Mouse (Mus musculus) liver, embryonic 13.5 days (tissue): ENCODE measurements around the gene Ephb3. TPM values are rescaled to one million over a fixed set of nuclear protein-coding genes. Genes with fewer than 3 reads are reported as not detected.
A peak's percentile ranks its signal among the peaks of the same experiment; 100 is the strongest.

Experiments
- ATAC-seq: fragments of 200-750 bp; cut with Nextera tagmentation; 2 replicates; pipeline ENCODE4 v1.8.0; 2017; ENCODE audit warnings: low read depth, mild to moderate bottlenecking, moderate number of reproducible peaks, moderate library complexity
- DNase-seq: peaks from one replicate; pipeline ENCODE4 v3.0.0; 2022
- H3K27ac ChIP-seq: fragments of 300-500 bp; sonication (generic); 2 replicates; pipeline ENCODE4 v1.5.1; 2015; ENCODE audit warnings: moderate library complexity, mild to moderate bottlenecking, inconsistent platforms
- H3K27me3 ChIP-seq: fragments of 300-500 bp; sonication (generic); 2 replicates; pipeline ENCODE4 v1.6.1; 2015; ENCODE audit warnings: mild to moderate bottlenecking, inconsistent platforms
- H3K36me3 ChIP-seq: fragments of 300-500 bp; sonication (generic); 2 replicates; pipeline ENCODE4 v1.6.1; 2015; ENCODE audit warnings: mild to moderate bottlenecking, inconsistent platforms
- H3K4me1 ChIP-seq: fragments of 300-500 bp; sonication (generic); replicated peaks from 2 replicates; pipeline ENCODE4 v1.6.1; 2015; ENCODE audit warnings: inconsistent platforms
- H3K4me2 ChIP-seq: fragments of 300-500 bp; sonication (generic); 2 replicates; pipeline ENCODE4 v1.6.1; 2015; ENCODE audit warnings: inconsistent platforms, mild to moderate bottlenecking, moderate library complexity
- H3K4me3 ChIP-seq: fragments of 300-500 bp; sonication (generic); replicated peaks from 2 replicates; pipeline ENCODE4 v1.5.1; 2015; ENCODE audit warnings: mild to moderate bottlenecking, inconsistent platforms
- H3K9ac ChIP-seq: fragments of 300-500 bp; sonication (generic); 2 replicates; pipeline ENCODE4 v1.6.1; 2015; ENCODE audit warnings: mild to moderate bottlenecking, inconsistent platforms
- H3K9me3 ChIP-seq: fragments of 300-500 bp; sonication (generic); replicated peaks from 2 replicates; pipeline ENCODE4 v1.6.1; 2016; ENCODE audit warnings: inconsistent platforms
- WGBS: fragments of 180-500 bp; shearing (Covaris S2); methylation state at CpG from one replicate; pipeline ENCODE4 v1.1.7; 2015; ENCODE audit not compliant: insufficient replicate concordance; 5-methylcytosine and 5-hydroxymethylcytosine counted together
- polyA plus RNA-seq: library from polyadenylated mRNA; unstranded; fragments of >200 nt; fragmentation: Nextera tagmentation; extraction: Ambion mirVana; gene quantifications from 2 replicates; pipeline ENCODE4 v1.2.1, GENCODE M21; 2015

Gene Ephb3
- polyA plus RNA-seq, 1 experiment from 2014 or later = 0.91 TPM

GRCm38 (mm10) chr16:21224648-21225240 lies 20.2 kb downstream of the Ephb3 start:
- Histone ChIP-seq H3K4me2 (no peak overlapping the region), H3K9ac (no peak overlapping the region), H3K4me3 (no peak overlapping the region), H3K27me3 (no peaks in the 10 kb centered on the region), H3K36me3 (no peaks in the 10 kb centered on the region), H3K4me1 (no peaks in the 10 kb centered on the region), H3K27ac (no peak overlapping the region), H3K9me3 (no peaks in the 10 kb centered on the region)
- ATAC-seq (no peak), DNase-seq (no peak)
- WGBS = 42% methylated on average over 4 of the region's 4 CpGs

- Histone ChIP-seq H3K36me3 (no peaks in the 10 kb centered on the region), H3K9me3 (no peaks in the 10 kb centered on the region), H3K27ac (no peak overlapping the region), H3K4me2 (no peak overlapping the region), H3K4me3 (no peak overlapping the region), H3K4me1 (no peaks in the 10 kb centered on the region), H3K9ac (no peak overlapping the region), H3K27me3 (no peaks in the 10 kb centered on the region)
- DNase-seq = no peak
- ATAC-seq = no peak
- WGBS = 64% methylated on average over 6 of the region's 6 CpGs
Measured at GRCm38 (mm10) chr16:21226629-21227028, 22.1 kb downstream of the Ephb3 start.

DNA sequence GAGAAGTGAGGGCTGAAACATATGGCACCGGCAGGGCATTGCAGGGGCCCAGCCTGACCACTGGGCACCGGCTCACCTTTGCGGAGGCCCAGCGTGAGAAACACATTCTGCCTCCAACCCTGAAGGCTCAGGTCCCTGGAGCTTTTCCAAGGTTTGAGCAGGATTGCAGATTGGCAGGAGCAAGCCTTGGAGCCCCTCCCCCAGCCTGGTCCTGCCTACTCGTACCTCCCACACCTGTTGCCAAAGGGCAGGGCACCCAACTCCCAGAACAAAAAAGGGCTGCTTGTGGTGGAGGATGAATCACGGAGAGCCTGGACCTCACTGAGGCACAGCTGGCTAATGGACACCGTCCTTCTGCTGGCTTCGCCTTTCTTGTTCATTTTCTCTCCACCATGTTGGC lies 30.6 kb downstream of the Ephb3 start:
- Histone ChIP-seq H3K9me3 (no peaks in the 10 kb centered on the region), H3K9ac (no peak overlapping the region), H3K27me3 (peaks cover 20% of the 10 kb centered on the region), H3K27ac (no peak overlapping the region), H3K4me3 (no peak overlapping the region), H3K36me3 (no peaks in the 10 kb centered on the region), H3K4me1 (0 out of 2 replicates have a peak, but pooled peaks cover 3% of the 10 kb centered on the region), H3K4me2 (no peak overlapping the region)
- DNase-seq (no peak), ATAC-seq (no peak)
- 63% methylated on average over 8 of the region's 8 CpGs for WGBS

DNA sequence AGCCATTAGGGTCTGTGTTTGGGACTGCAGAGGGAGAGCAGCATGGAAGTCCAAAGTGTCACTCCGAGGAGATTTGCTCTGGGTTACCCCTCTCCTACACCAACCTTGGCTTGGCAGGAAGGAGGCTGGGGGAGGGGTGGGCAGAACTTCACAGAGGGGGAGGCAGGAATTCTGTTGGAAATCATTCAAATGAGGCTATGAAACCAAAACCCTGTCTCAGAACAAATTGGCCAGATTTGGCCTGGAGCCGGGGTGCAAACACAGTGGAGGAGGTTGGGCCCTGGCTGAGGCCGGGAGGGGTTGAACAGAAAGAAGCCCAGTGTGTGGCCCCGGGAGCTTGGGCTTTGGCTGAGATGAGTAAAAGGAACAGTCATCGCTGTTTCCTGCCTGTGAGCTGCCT lies 34.2 kb downstream of the Ephb3 start:
- 19% methylated on average over 5 of the region's 5 CpGs for WGBS
- ATAC-seq = no peak

GRCm38 (mm10) chr16:21240547-21240946 lies 36.0 kb downstream of the Ephb3 start:
- DNase-seq (no peak), ATAC-seq (no peak)
- Histone ChIP-seq H3K9me3 (no peaks in the 10 kb centered on the region), H3K27me3 (peaks cover 39% of the 10 kb centered on the region), H3K4me1 (0 out of 2 replicates have a peak, but pooled peaks cover 3% of the 10 kb centered on the region), H3K36me3 (no peaks in the 10 kb centered on the region), H3K27ac (no peak overlapping the region), H3K4me3 (no peak overlapping the region), H3K9ac (no peak overlapping the region), H3K4me2 (no peak overlapping the region)
- WGBS = 43% methylated on average over 3 of the region's 3 CpGs

More for the DNA sequence above, 34.2 kb downstream of the Ephb3 start:
- no peak overlapping the region for H3K9ac ChIP-seq
- no peak for DNase-seq
- H3K4me2 ChIP-seq = no peak overlapping the region
- H3K4me3 ChIP-seq = no peak overlapping the region
- H3K36me3 ChIP-seq = no peaks in the 10 kb centered on the region
- H3K4me1 ChIP-seq = 0 out of 2 replicates have a peak, but pooled peaks cover 3% of the 10 kb centered on the region
- H3K27me3 ChIP-seq = peaks cover 23% of the 10 kb centered on the region
- no peaks in the 10 kb centered on the region for H3K9me3 ChIP-seq
- H3K27ac ChIP-seq = no peak overlapping the region

DNA sequence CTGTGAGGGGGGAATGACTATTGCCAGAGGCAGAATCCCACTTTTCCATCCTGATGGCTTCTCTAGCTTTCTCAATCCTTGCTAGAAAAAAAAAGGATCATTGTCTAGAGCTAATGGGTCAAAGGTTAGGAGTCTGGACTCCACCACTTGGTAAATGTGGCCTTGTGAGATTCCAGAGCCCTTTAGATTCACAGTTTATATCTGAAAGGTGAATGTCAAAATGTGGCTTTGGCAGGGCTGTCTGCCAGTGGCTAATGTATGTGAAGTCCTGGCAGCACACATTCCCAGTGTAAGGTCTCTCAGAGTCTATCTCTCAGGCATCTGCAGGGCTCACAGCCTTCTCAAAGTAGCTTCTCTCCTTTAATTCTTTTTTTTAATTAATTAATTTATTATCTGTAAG lies 36.5 kb downstream of the Ephb3 start:
- ATAC-seq (no peak), DNase-seq (no peak)
- 0 out of 2 replicates have a peak, but pooled peaks cover 3% of the 10 kb centered on the region for H3K4me1 ChIP-seq
- no peaks in the 10 kb centered on the region for H3K9me3 ChIP-seq
- H3K27ac ChIP-seq = no peak overlapping the region
- no peak overlapping the region for H3K4me3 ChIP-seq
- no peak overlapping the region for H3K4me2 ChIP-seq
- peaks cover 44% of the 10 kb centered on the region for H3K27me3 ChIP-seq
- no peaks in the 10 kb centered on the region for H3K36me3 ChIP-seq
- H3K9ac ChIP-seq = no peak overlapping the region

- Histone ChIP-seq H3K4me2 (no peak overlapping the region), H3K4me3 (no peak overlapping the region), H3K4me1 (peaks cover 14% of the 10 kb centered on the region; the same call in 1 of the 2 replicates), H3K27ac (no peak overlapping the region), H3K9me3 (no peaks in the 10 kb centered on the region), H3K9ac (no peak overlapping the region), H3K36me3 (no peaks in the 10 kb centered on the region), H3K27me3 (peaks cover 63% of the 10 kb centered on the region)
- DNase-seq = no peak
- WGBS = 55% methylated on average over 8 of the region's 8 CpGs
- ATAC-seq = no peak
Measured at GRCm38 (mm10) chr16:21242946-21243345, 38.4 kb downstream of the Ephb3 start.

DNA sequence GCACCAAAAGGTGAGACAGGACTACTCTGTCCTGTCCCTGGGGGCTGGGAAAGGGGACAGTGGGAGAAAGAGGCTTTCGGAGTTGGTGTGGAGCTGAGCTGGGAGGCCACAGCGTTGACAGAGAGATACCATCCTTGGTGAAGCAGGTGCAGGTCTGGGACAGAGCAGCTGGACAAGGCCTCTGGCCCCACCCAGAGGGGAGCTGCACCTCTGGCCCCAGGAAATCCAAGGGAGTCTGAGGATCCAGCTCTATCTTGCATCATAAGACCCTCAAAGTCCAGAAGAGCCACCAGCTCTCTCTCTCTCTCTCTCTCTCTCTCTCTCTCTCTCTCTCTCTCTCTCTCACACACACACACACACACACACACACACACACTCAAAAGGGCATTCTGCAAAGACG lies 40.2 kb downstream of the Ephb3 start:
- H3K27me3 ChIP-seq = peaks cover 76% of the 10 kb centered on the region
- no peaks in the 10 kb centered on the region for H3K36me3 ChIP-seq
- no peak overlapping the region for H3K4me3 ChIP-seq
- H3K9ac ChIP-seq = no peak overlapping the region
- H3K4me1 ChIP-seq = peaks cover 21% of the 10 kb centered on the region
- H3K27ac ChIP-seq = no peak overlapping the region
- H3K9me3 ChIP-seq = no peaks in the 10 kb centered on the region
- ATAC-seq = no peak
- no peak overlapping the region for H3K4me2 ChIP-seq
- DNase-seq = no peak
- 51% methylated on average over 3 of the region's 3 CpGs for WGBS

GRCm38 (mm10) chr16:21245387-21245786 lies 40.8 kb downstream of the Ephb3 start:
- Histone ChIP-seq H3K9ac (no peak overlapping the region), H3K4me3 (no peak overlapping the region), H3K27me3 (peaks cover 78% of the 10 kb centered on the region), H3K36me3 (no peaks in the 10 kb centered on the region), H3K4me1 (peaks cover 21% of the 10 kb centered on the region), H3K27ac (no peak overlapping the region), H3K9me3 (no peaks in the 10 kb centered on the region), H3K4me2 (no peak overlapping the region)
- ATAC-seq (no peak), DNase-seq (no peak)
- WGBS = 27% methylated on average over 7 of the region's 7 CpGs

DNA sequence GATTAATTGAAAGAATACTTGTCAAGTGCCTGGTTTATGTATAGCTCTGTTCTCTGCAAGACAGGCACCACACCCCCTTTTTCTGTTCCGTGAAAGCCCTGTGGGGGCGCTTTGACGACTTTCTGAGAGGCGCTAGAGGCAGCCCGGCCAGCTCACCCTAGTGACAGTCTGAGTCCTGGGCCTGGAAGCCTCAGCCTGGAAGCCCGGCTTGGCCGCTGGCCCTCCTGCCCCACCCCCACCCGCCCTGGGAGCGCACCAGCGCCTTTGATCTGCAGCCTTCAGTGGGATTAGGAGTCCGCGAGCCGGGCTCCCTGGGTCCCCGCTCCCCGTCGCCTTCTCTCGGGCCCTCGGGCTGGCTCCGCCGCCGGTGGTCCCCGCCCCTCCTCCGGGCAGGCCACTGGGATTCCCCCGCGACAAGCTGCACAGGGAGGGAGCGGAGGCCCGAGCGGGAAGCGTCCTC lies 41.4 kb downstream of the Ephb3 start:
- ATAC-seq (peak; percentile 75), DNase-seq (peak; percentile 41)
- Histone ChIP-seq H3K9ac (no peak overlapping the region; the same call in 1 of the 2 replicates), H3K4me1 (peaks cover 21% of the 10 kb centered on the region), H3K4me2 (peak overlapping the region; percentile 68), H3K27me3 (peaks cover 78% of the 10 kb centered on the region), H3K9me3 (no peaks in the 10 kb centered on the region), H3K27ac (no peak overlapping the region), H3K36me3 (no peaks in the 10 kb centered on the region), H3K4me3 (peak overlapping the region; percentile 47)
- WGBS = 2% methylated on average over 29 of the region's 29 CpGs

- peaks cover 84% of the 10 kb centered on the region for H3K27me3 ChIP-seq
- H3K4me1 ChIP-seq = peaks cover 21% of the 10 kb centered on the region
- H3K9me3 ChIP-seq = no peaks in the 10 kb centered on the region
- WGBS = 2% methylated on average over 30 of the region's 33 CpGs
- ATAC-seq (0 out of 2 replicates have a peak, but pooled peaks have one; percentile 13), DNase-seq (no peak)
- H3K4me3 ChIP-seq = peak overlapping the region; percentile 47
- H3K27ac ChIP-seq = no peak overlapping the region
- H3K9ac ChIP-seq = no peak overlapping the region; the same call in 1 of the 2 replicates
- no peaks in the 10 kb centered on the region for H3K36me3 ChIP-seq
- H3K4me2 ChIP-seq = peak overlapping the region; percentile 68
Measured at GRCm38 (mm10) chr16:21246391-21247036, 42.0 kb downstream of the Ephb3 start.

DNA sequence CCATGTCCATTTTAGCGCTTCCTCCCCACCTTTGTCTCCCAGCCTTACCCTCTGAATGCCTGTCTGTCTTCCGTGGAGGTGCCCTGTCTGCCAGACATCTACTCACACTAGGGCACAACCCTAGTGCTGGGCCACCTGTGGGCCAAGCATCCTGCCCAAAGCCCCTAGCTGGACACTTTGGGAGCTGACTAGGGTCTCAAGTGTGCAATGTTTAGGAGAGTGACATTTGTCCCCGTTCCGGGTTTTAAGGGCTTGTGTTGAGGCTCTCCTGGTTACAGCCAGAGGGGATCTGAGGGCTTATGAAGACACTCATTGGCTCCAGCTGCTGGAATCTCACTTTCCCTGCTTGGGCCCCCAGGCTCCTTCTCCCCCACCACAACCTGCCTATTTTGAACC lies 42.5 kb downstream of the Ephb3 start:
- Histone ChIP-seq H3K9me3 (no peaks in the 10 kb centered on the region), H3K27ac (no peak overlapping the region), H3K4me2 (peak overlapping the region; percentile 68), H3K36me3 (no peaks in the 10 kb centered on the region), H3K27me3 (peaks cover 88% of the 10 kb centered on the region), H3K9ac (no peak overlapping the region), H3K4me1 (peaks cover 21% of the 10 kb centered on the region), H3K4me3 (peak overlapping the region; percentile 47; the same call in 1 of the 2 replicates)
- WGBS = 14% methylated on average over 4 of the region's 4 CpGs
- no peak for ATAC-seq
- no peak for DNase-seq
